Comparison of ENCODE assay signal across 8 mouse cellular contexts in genomic region chr15:83250651-83251175, GRCm38 (mm10). TPM values are rescaled to one million over a fixed set of nuclear protein-coding genes. Genes with fewer than 3 reads are reported as not detected.
DNase-seq lines count a peak whose midpoint lies in the region; ATAC-seq and TF ChIP-seq lines count a peak whose summit lies in the region.

No protein-coding gene starts in this region.

- H3K9me3 ChIP-seq in embryonic facial prominence, embryonic 12.5 days: no peaks in the 10 kb centered on the region
- no peaks in the 10 kb centered on the region for H3K9me3 ChIP-seq in intestine, embryonic 14.5 days (ENCODE audit: control insufficient read depth, low read length)
- H3K9me3 ChIP-seq in midbrain, embryonic 14.5 days (ENCODE audit: control insufficient read depth, low read length): no peaks in the 10 kb centered on the region

- H3K27me3 ChIP-seq in heart, adult 2 months (ENCODE audit: control insufficient read depth, insufficient read depth, low read length): peaks cover 4% of the 10 kb centered on the region
- H3K27me3 ChIP-seq in embryonic facial prominence, embryonic 12.5 days: peaks cover 33% of the 10 kb centered on the region
- peaks cover 31% of the 10 kb centered on the region for H3K27me3 ChIP-seq in intestine, embryonic 14.5 days (replicated peaks; ENCODE audit: control insufficient read depth, insufficient read depth, low read length)
- H3K27me3 ChIP-seq in midbrain, embryonic 14.5 days (ENCODE audit: control insufficient read depth, insufficient read depth, low read length): peaks cover 27% of the 10 kb centered on the region

- no peak for ATAC-seq in embryonic facial prominence, embryonic 12.5 days (ENCODE audit: insufficient number of reproducible peaks, insufficient read depth, low FRiP score, low TSS enrichment)
- ATAC-seq in intestine, embryonic 14.5 days (replicated peaks; ENCODE audit: low FRiP score, low TSS enrichment, low read depth): no peak
- no peak for ATAC-seq in midbrain, embryonic 14.5 days (ENCODE audit: low FRiP score, low TSS enrichment)

- H3K36me3 ChIP-seq in heart, adult 2 months (ENCODE audit: control insufficient read depth, insufficient read depth, low read length): no peaks in the 10 kb centered on the region
- H3K36me3 ChIP-seq in embryonic facial prominence, embryonic 12.5 days: no peaks in the 10 kb centered on the region
- H3K36me3 ChIP-seq in intestine, embryonic 14.5 days (ENCODE audit: control insufficient read depth, insufficient read depth, low read length): no peaks in the 10 kb centered on the region
- H3K36me3 ChIP-seq in midbrain, embryonic 14.5 days (ENCODE audit: control insufficient read depth, insufficient read depth, low read length): no peaks in the 10 kb centered on the region

- intact Hi-C loops in heart, adult 2 months (cut with DNase I): loop anchor here (5.0 kb wide), 2 partner anchors 38 to 47 kb away; no protein-coding TSS in a partner anchor

- TF ChIP-seq EP300 in heart, adult 2 months (IDR thresholded peaks at IDR 0.05; ENCODE audit: insufficient read depth, low read depth, low read length): no peak

- H3K4me1 ChIP-seq in heart, adult 2 months (ENCODE audit: control insufficient read depth, insufficient read depth, low read length): no peaks in the 10 kb centered on the region
- peaks cover 7% of the 10 kb centered on the region; the same call in 1 of the 2 replicates for H3K4me1 ChIP-seq in embryonic facial prominence, embryonic 12.5 days
- 0 out of 2 replicates have a peak, but pooled peaks cover 3% of the 10 kb centered on the region for H3K4me1 ChIP-seq in intestine, embryonic 14.5 days (replicated peaks; ENCODE audit: control insufficient read depth, insufficient read depth, low read length)
- no peaks in the 10 kb centered on the region for H3K4me1 ChIP-seq in midbrain, embryonic 14.5 days (ENCODE audit: control insufficient read depth, insufficient read depth, low read length)

- TF ChIP-seq POLR2A in heart, adult 2 months (IDR thresholded peaks at IDR 0.05; ENCODE audit: insufficient read depth, low read depth, low read length): no peak

- no peak for TF ChIP-seq CTCF in heart, adult 2 months (IDR thresholded peaks at IDR 0.05)

- H3K4me2 ChIP-seq in embryonic facial prominence, embryonic 12.5 days (replicated peaks): peak overlapping the region; percentile 86
- H3K4me2 ChIP-seq in intestine, embryonic 14.5 days (ENCODE audit: low read length): peak overlapping the region; percentile 97
- peak overlapping the region; percentile 72 for H3K4me2 ChIP-seq in midbrain, embryonic 14.5 days (ENCODE audit: low read length)

- peak; percentile 24 to 45 for DNase-seq in heart, adult 2 months
- DNase-seq in heart, adult 8-10 months (ENCODE audit: low spot score): no peak
- DNase-seq in intestine, embryonic 14.5 days (ENCODE audit: low spot score): no peak
- peak; percentile 3 for DNase-seq in midbrain, embryonic 14.5 days
- no peak for DNase-seq in ovary, adult 18-20 months (ENCODE audit: low spot score)
- no peak for DNase-seq in thymus, adult 18-20 months
- no peak for DNase-seq in adipocyte (ENCODE audit: low spot score)

- H3K27ac ChIP-seq in heart, adult 2 months: peak overlapping the region; percentile 86
- no peak overlapping the region for H3K27ac ChIP-seq in embryonic facial prominence, embryonic 12.5 days
- H3K27ac ChIP-seq in intestine, embryonic 14.5 days (ENCODE audit: low read depth): no peak overlapping the region
- no peak overlapping the region for H3K27ac ChIP-seq in midbrain, embryonic 14.5 days (replicated peaks; ENCODE audit: low read depth, low read length)

- H3K9ac ChIP-seq in heart, adult 2 months (ENCODE audit: low read depth, low read length): peak overlapping the region; percentile 78
- 0 out of 2 replicates have a peak overlapping the region, but pooled peaks have one; percentile 54 for H3K9ac ChIP-seq in embryonic facial prominence, embryonic 12.5 days
- peak overlapping the region; percentile 48 for H3K9ac ChIP-seq in intestine, embryonic 14.5 days (ENCODE audit: low read length)
- H3K9ac ChIP-seq in midbrain, embryonic 14.5 days (replicated peaks; ENCODE audit: low read length): peak overlapping the region; percentile 45; the same call in 1 of the 2 replicates

- H3K4me3 ChIP-seq in heart, adult 2 months: peak overlapping the region; percentile 79
- H3K4me3 ChIP-seq in embryonic facial prominence, embryonic 12.5 days: peak overlapping the region; percentile 47
- peak overlapping the region; percentile 57 for H3K4me3 ChIP-seq in intestine, embryonic 14.5 days (ENCODE audit: low read depth, low read length)
- peak overlapping the region; percentile 38 for H3K4me3 ChIP-seq in midbrain, embryonic 14.5 days (replicated peaks; ENCODE audit: low read depth, low read length)

- whole genome bisulfite sequencing in heart, adult 2 months: 5% methylated on average over 20 of the region's 20 CpGs
- 2% methylated on average over 20 of the region's 20 CpGs for WGBS in embryonic facial prominence, embryonic 12.5 days
- WGBS in intestine, embryonic 14.5 days: 2% methylated on average over 20 of the region's 20 CpGs
- WGBS in midbrain, embryonic 14.5 days: under 1% methylated on average over 20 of the region's 20 CpGs

- H3K79me2 ChIP-seq in heart, adult 2 months (replicated peaks; ENCODE audit: control insufficient read depth, insufficient read depth, low read length): no peaks in the 10 kb centered on the region

RNA-seq across cellular contexts. Expression of gene A4galt, which starts 0.9 kb away (rescaled TPM):
- 1 to 10 TPM; 5.2 to 6.3 TPM for total RNA-seq in heart, adult 2 months (2021)
- polyA plus RNA-seq in heart, adult 2 months (2012; rRNA removed): 9.7 and 14.9 TPM in 2 replicates
- total RNA-seq in heart, adult 8-10 months (2022): 1 to 10 TPM; 4.2 to 8.7 (median 5.8) TPM
- polyA plus RNA-seq in embryonic facial prominence, embryonic 12.5 days (2016; fragmentation: Nextera tagmentation; extraction: Ambion mirVana): 1.3 TPM in 2 replicates
- polyA plus RNA-seq in intestine, embryonic 14.5 days (2014; fragmentation: Nextera tagmentation; extraction: Ambion mirVana): 3.3 and 3.4 TPM in 2 replicates
- polyA plus RNA-seq in midbrain, embryonic 14.5 days (2014; fragmentation: Nextera tagmentation; extraction: Ambion mirVana): 0.77 and 2.6 TPM in 2 replicates

Comparison
In these comparisons a context has a peak if more than half of its experiments do, and no peak if none do; other contexts are left out.
1. DNase-seq: peak in heart, adult 2 months (2 of 2) and midbrain, embryonic 14.5 days (single experiment); none in heart, adult 8-10 months (single experiment), intestine, embryonic 14.5 days (single experiment), ovary, adult 18-20 months (single experiment), thymus, adult 18-20 months (0 of 2) and adipocyte (single experiment).
2. Peak in every context shown above with its lines, with median percentiles within 50 percentile points of each other: H3K4me3 ChIP-seq, H3K9ac ChIP-seq and H3K4me2 ChIP-seq.